Mouse (Mus musculus) intestine, embryonic 16.5 days (tissue): ENCODE measurements at regions not wholly inside any gene's neighbourhood (a gene's known extent, or its start where the extent isn't known, plus 50 kb on each side); places are given as distances from the start of the nearest gene placed in this dataset.

Experiments
- ATAC-seq: fragments of 200-750 bp; cut with Nextera tagmentation; 2 replicates; pipeline ENCODE4 v1.8.0; 2017; ENCODE audit warnings: moderate TSS enrichment, moderate library complexity
- H3K27ac ChIP-seq: fragments of 300-500 bp; sonication (generic); 2 replicates; pipeline ENCODE4 v1.5.1; 2014; ENCODE audit warnings: mild to moderate bottlenecking, low read length
- H3K27me3 ChIP-seq: fragments of 300-500 bp; sonication (generic); replicated peaks from 2 replicates; pipeline ENCODE4 v1.6.1; 2014; ENCODE audit warnings: low read length, control low read depth, mixed read lengths; ENCODE audit not compliant: control insufficient read depth, insufficient read depth
- H3K36me3 ChIP-seq: fragments of 300-500 bp; sonication (generic); 2 replicates; pipeline ENCODE4 v1.6.1; 2014; ENCODE audit warnings: low read length, control low read depth; ENCODE audit not compliant: control insufficient read depth, insufficient read depth
- H3K4me1 ChIP-seq: fragments of 300-500 bp; sonication (generic); 2 replicates; pipeline ENCODE4 v1.6.1; 2014; ENCODE audit warnings: low read length, control low read depth, mixed read lengths; ENCODE audit not compliant: control insufficient read depth, insufficient read depth
- H3K4me2 ChIP-seq: fragments of 300-500 bp; sonication (generic); 2 replicates; pipeline ENCODE4 v1.6.1; 2014; ENCODE audit warnings: low read depth, low read length, control low read depth
- H3K4me3 ChIP-seq: fragments of 300-500 bp; sonication (generic); 2 replicates; pipeline ENCODE4 v1.5.1; 2014; ENCODE audit warnings: mild to moderate bottlenecking, low read length
- H3K9ac ChIP-seq: fragments of 300-500 bp; sonication (generic); 2 replicates; pipeline ENCODE4 v1.6.1; 2014; ENCODE audit warnings: low read depth, low read length
- H3K9me3 ChIP-seq: fragments of 300-500 bp; sonication (generic); 2 replicates; pipeline ENCODE4 v1.6.1; 2016; ENCODE audit warnings: low read length, control low read depth; ENCODE audit not compliant: control insufficient read depth
- WGBS: fragments of 180-500 bp; shearing (Covaris S2); extraction: QIAGEN DNeasy Blood & Tissue Kit; methylation state at CpG from one replicate; pipeline ENCODE4 v1.1.7; 2014; 5-methylcytosine and 5-hydroxymethylcytosine counted together

DNA sequence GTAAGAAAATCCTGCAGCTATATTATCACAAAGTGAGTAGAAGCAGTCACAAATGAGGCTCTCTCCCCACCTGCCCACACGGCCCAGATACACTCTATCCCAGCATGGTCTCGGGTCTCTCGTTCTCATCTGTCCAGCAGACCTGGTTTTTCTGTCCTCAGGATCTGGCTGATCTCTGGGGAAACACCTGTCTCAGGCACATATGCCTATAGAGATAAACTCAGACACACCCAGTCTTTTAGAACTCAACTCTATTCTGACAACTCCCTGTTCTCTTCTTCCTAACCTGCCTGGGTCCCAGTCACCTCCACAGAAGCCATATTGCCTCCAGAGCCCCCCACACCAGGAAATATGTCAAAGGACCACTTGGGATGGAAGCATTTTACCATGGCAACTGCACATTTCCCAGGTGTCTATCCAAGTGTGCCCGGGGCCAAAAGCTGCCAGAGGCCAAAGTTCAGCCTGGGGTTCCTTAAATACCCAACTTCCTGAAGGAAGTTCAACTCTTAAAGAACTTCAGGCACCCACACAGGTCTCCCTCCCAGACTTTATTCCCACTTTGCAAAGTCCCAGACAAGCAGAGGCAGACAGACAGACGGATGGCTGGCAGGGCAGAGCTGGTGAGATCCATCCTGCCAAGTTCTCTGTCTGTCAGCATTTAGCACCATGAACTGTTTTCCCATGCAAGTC, 279.0 kb downstream of the Cdh26 start:
- no peak overlapping the region for H3K4me3 ChIP-seq
- no peaks in the 10 kb centered on the region for H3K36me3 ChIP-seq
- peaks cover 11% of the 10 kb centered on the region for H3K4me1 ChIP-seq
- H3K4me2 ChIP-seq, result no peak overlapping the region
- WGBS, result 57% methylated on average over 5 of the region's 5 CpGs
- no peaks in the 10 kb centered on the region for H3K27me3 ChIP-seq
- no peaks in the 10 kb centered on the region for H3K9me3 ChIP-seq
- no peak overlapping the region for H3K9ac ChIP-seq
- H3K27ac ChIP-seq, result no peak overlapping the region
- peak; percentile 77 for ATAC-seq

DNA sequence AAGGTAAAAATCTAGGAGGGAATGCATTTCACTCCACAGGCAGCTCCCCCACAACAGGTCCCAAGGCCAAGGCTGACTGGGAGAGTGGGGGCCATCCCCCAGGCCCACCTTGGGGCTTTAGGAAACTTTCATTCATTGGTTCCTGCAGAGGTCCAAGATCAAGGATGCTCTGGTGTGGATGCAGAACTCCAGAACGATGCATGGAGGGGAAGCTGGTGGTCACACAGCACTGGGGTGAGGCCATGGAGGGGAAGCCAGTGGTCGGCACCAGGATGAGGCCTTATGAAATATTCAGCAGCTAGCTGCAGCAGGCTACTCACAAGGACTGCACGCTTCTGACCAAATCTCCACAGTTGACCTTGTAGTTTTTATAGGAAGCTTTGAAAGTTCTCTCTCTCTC, 279.7 kb downstream of the Cdh26 start:
- H3K36me3 ChIP-seq, result no peaks in the 10 kb centered on the region
- no peaks in the 10 kb centered on the region for H3K27me3 ChIP-seq
- H3K9ac ChIP-seq, result no peak overlapping the region
- H3K27ac ChIP-seq, result no peak overlapping the region
- H3K4me3 ChIP-seq, result no peak overlapping the region
- no peak overlapping the region for H3K4me2 ChIP-seq
- 78% methylated on average over 3 of the region's 3 CpGs for WGBS
- no peaks in the 10 kb centered on the region for H3K9me3 ChIP-seq
- ATAC-seq, result no peak
- peaks cover 11% of the 10 kb centered on the region for H3K4me1 ChIP-seq

DNA sequence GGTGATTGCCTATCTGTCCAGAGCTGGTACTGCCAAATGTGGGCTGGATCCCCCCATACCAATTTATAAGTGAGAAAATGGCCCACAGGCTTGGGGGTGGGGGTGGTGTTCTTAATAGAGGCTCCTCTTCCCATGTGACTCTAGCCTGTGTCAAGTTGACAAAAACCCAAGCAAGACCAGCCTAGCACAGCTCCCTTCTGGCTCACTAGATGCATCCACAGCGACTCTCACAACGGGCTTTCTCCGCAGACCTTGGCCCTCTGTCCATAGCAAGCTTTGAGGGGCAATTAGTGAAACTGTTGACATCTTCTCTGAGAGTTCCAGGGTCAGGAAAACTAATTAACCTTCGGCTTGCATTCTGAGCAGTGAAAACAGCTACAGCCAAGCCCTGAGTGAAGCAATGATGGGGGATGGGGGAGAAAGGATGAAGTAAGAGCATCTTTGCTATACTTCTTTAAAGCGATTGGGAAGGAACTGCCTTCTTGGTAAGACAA, 281.3 kb downstream of the Cdh26 start:
- H3K4me3 ChIP-seq, result no peak overlapping the region
- no peak overlapping the region for H3K4me2 ChIP-seq
- peaks cover 13% of the 10 kb centered on the region for H3K4me1 ChIP-seq
- H3K27me3 ChIP-seq, result no peaks in the 10 kb centered on the region
- WGBS, result 61% methylated on average over 5 of the region's 5 CpGs
- no peaks in the 10 kb centered on the region for H3K36me3 ChIP-seq
- H3K27ac ChIP-seq, result no peak overlapping the region
- H3K9ac ChIP-seq, result no peak overlapping the region
- H3K9me3 ChIP-seq, result no peaks in the 10 kb centered on the region
- ATAC-seq, result no peak

DNA sequence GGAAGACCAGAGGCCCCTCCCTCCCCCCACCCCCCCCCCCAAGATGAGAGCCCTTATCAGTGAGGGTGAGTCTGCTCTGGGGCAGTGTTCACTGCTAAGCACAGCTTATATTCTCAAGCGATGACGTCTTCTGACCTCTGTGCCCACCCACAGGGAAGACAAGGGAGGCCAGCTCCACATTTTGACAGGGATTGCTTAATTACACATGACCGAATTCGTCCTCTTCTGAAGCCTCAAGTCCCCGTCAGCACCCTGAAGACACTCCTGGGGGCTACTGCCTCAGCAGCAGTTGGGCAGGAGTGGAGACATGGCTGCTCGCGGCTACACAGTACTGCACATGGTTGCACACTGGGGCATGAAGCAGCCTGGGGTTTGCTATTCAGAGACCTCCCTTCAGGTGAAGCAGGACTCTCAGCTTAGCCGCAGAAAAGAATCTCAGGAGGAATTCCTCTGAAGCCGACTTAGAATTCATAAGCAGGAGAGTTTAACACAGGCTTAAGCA, 282.1 kb downstream of the Cdh26 start:
- no peak overlapping the region for H3K27ac ChIP-seq
- H3K4me2 ChIP-seq, result no peak overlapping the region
- no peak overlapping the region for H3K9ac ChIP-seq
- H3K4me1 ChIP-seq, result peaks cover 13% of the 10 kb centered on the region
- no peak overlapping the region for H3K4me3 ChIP-seq
- H3K36me3 ChIP-seq, result no peaks in the 10 kb centered on the region
- WGBS, result 66% methylated on average over 9 of the region's 9 CpGs
- no peak for ATAC-seq
- H3K9me3 ChIP-seq, result no peaks in the 10 kb centered on the region
- no peaks in the 10 kb centered on the region for H3K27me3 ChIP-seq

DNA sequence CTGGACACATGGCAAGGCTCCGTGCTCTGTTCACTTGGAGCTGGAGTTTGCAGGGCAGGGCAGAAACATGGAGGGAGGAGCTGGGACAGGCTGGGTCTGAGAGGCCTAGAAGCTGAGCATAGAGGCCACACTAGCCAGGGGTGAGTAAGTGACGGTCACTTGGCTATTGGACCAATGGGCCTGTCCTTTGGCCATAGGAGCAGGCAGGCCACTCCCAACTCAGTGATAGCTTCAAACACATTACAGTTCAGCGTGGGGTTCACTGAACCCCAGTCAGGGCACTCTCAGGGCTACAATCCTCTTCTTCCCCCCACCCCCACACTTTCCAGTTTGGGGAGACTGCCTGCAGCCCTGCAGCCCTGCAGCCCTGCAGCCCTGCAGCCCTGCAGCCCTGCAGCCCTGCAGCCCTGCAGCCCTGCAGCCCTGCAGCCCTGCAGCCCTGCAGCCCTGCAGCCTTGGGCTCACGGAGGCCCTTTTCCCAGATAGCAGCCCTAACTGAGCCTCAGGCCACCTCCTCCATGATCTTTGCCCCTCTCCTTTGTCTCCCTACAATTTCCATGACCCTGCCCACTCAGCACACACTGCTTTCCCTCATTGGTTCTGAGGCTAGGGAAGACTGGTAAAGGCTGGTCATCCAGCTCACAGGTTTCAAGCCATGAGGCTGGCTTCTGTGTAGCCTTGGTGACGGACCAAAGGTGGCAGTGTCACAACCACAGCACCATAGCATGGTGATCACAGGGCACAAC, 285.3 kb downstream of the Cdh26 start:
- Histone ChIP-seq H3K9ac (no peak overlapping the region), H3K27ac (no peak overlapping the region), H3K4me3 (no peak overlapping the region), H3K9me3 (no peaks in the 10 kb centered on the region), H3K27me3 (no peaks in the 10 kb centered on the region), H3K4me1 (peaks cover 3% of the 10 kb centered on the region; the same call in 1 of the 2 replicates), H3K4me2 (no peak overlapping the region), H3K36me3 (no peaks in the 10 kb centered on the region)
- peak; percentile 94 for ATAC-seq
- 67% methylated on average over 5 of the region's 5 CpGs for WGBS

DNA sequence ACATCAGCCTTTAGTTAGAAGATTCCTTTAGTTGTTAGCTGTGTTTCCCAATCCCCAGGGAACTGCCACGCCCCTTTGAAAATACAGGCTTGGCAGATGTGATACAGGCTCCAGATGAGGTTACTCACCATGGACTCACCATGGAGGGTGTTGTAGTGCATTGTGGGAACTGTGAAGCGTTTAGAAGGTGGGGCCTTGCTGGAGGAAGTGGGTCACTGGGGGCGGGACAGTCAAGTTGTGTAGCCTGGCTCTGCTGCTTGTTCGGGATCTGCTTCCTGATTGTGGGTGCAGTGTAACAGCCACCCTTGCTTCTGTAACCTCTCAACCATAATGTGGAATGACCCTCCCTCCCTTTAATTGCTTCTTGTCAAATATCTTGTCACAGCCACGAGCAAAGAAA, 287.7 kb downstream of the Cdh26 start:
- H3K4me2 ChIP-seq, result no peak overlapping the region
- ATAC-seq, result no peak
- no peaks in the 10 kb centered on the region for H3K36me3 ChIP-seq

DNA sequence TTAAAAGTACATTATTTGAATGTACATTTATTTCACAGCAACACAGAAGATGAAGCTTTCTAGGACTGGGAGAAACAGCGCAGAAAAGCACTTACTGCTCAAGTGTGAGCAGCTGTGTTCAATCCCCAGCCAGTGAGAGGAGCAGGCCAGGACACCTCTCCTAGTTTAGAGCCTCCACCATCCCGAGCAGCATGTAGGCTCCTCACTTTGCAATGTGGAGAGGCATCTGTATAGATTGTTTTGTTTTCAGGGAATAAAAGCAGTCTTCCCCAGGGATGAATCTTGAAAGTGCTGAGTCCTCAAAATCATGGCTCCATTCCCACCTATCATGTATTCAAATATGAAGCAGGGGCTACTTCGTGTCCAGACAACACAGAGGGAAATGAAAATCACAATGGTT, 293.1 kb downstream of the Cdh26 start:
- 0 out of 2 replicates have a peak, but pooled peaks have one; percentile 26 for ATAC-seq

More for the DNA sequence above, 287.7 kb downstream of the Cdh26 start:
- no peak overlapping the region for H3K4me3 ChIP-seq
- H3K9ac ChIP-seq, result no peak overlapping the region
- H3K27ac ChIP-seq, result no peak overlapping the region
- no peaks in the 10 kb centered on the region for H3K27me3 ChIP-seq
- H3K9me3 ChIP-seq, result no peaks in the 10 kb centered on the region
- H3K4me1 ChIP-seq, result peaks cover 4% of the 10 kb centered on the region; the same call in 1 of the 2 replicates
- 76% methylated on average over 5 of the region's 5 CpGs for WGBS

DNA sequence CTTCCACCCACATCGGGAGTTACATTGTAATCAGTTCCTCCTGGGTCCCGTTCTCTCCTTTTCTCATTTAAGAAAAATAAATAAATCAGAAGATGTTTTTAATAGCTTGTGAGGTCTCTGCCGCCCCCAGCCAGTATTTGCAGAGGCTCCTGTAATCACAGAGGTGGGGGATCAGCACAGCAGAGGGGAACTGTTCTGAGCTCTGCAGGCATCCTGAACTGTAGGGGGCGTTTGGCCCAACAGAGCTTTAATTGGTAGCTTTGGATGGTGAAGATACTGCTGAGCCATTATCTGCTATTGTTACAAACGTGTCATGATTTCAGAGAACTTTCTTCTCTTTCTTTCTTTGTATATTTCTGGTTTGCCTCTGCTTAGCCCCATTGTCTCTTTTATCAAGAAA, 293.9 kb downstream of the Cdh26 start:
- no peak for ATAC-seq
- Histone ChIP-seq H3K27me3 (no peaks in the 10 kb centered on the region), H3K4me3 (no peak overlapping the region), H3K4me1 (0 out of 2 replicates have a peak, but pooled peaks cover 2% of the 10 kb centered on the region), H3K4me2 (no peak overlapping the region), H3K27ac (no peak overlapping the region), H3K9ac (no peak overlapping the region), H3K9me3 (no peaks in the 10 kb centered on the region), H3K36me3 (no peaks in the 10 kb centered on the region)
- WGBS, result 9% methylated on average over 5 of the region's 5 CpGs

More for the DNA sequence above, 293.1 kb downstream of the Cdh26 start:
- Histone ChIP-seq H3K4me3 (no peak overlapping the region), H3K27me3 (no peaks in the 10 kb centered on the region), H3K36me3 (no peaks in the 10 kb centered on the region), H3K9me3 (no peaks in the 10 kb centered on the region), H3K9ac (no peak overlapping the region), H3K4me1 (0 out of 2 replicates have a peak, but pooled peaks cover 2% of the 10 kb centered on the region), H3K4me2 (no peak overlapping the region), H3K27ac (no peak overlapping the region)
- 36% methylated on average over 3 of the region's 3 CpGs for WGBS

DNA sequence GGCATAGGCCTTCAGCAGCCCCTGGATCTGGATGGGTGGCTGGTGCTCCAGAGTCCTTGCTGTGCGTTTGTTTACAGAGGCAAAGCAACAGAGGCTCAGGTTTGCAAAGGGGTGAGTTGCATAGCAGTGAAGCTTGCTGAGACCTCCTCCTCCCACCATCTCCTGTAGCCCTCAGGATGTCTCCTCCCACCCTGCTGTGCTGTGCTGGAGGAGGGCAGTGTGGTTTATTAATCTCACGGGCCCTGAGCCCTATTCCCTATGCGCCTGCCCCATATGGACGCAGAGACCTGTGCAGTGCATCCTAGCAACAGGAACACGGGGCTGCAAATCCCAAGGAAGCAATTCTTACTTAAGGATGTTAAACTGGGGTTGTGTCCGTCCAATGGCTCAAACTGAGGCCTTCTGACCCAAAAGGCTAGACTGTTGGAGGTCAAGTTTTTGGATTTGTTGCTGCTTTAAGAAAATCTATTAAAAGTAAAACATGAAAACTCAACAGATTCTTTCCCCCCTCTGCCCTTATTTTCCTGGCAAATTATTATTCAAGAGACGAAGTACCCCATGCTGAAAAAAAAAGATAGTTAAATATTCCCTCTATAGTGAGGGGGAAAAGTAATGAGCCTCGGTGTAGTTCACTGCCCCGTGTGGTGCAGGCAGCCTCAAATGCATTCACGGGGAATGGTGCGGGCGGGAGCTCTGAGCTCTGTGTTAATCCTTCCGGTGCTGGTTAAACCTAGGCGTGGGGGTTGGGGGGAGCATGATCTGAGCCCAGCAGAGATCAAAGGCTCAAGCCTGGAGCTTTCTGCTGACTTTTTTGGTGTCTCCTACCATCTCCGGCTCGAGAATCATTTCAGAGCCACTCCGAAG, 297.8 kb downstream of the Cdh26 start:
- 7% methylated on average over 17 of the region's 17 CpGs for WGBS
- H3K4me3 ChIP-seq, result no peak overlapping the region

More for the DNA sequence above, 297.8 kb downstream of the Cdh26 start:
- Histone ChIP-seq H3K4me2 (no peak overlapping the region), H3K9me3 (no peaks in the 10 kb centered on the region), H3K27me3 (no peaks in the 10 kb centered on the region), H3K4me1 (no peaks in the 10 kb centered on the region), H3K36me3 (no peaks in the 10 kb centered on the region), H3K9ac (no peak overlapping the region), H3K27ac (no peak overlapping the region)
- no peak for ATAC-seq
